Mouse (Mus musculus) embryonic facial prominence, embryonic 10.5 days (tissue): Measurements from ENCODE around the gene Adra2b. TPM values are rescaled to one million over a fixed set of nuclear protein-coding genes. Genes with fewer than 3 reads are reported as not detected.

ENCODE experiments used
- DNase-seq: peaks from one replicate; pipeline ENCODE4 v3.0.0-alpha.2; 2017; ENCODE audit warnings: low spot score
- H3K27ac ChIP-seq: fragments of 300-500 bp; sonication (generic); replicated peaks from 2 replicates; pipeline ENCODE4 v1.5.1; 2016; ENCODE audit warnings: mild to moderate bottlenecking
- H3K27me3 ChIP-seq: fragments of 300-500 bp; sonication (generic); replicated peaks from 2 replicates; pipeline ENCODE4 v1.6.1; 2016; ENCODE audit warnings: low read depth, mild to moderate bottlenecking; ENCODE audit not compliant: poor library complexity, severe bottlenecking
- H3K36me3 ChIP-seq: fragments of 300-500 bp; sonication (generic); replicated peaks from 2 replicates; pipeline ENCODE4 v1.6.1; 2016; ENCODE audit warnings: mild to moderate bottlenecking, moderate library complexity
- H3K4me1 ChIP-seq: fragments of 300-500 bp; sonication (generic); 2 replicates; pipeline ENCODE4 v1.6.1; 2016
- H3K4me3 ChIP-seq: fragments of 300-500 bp; sonication (generic); 2 replicates; pipeline ENCODE4 v1.5.1; 2016; ENCODE audit warnings: mild to moderate bottlenecking, moderate library complexity
- H3K9me3 ChIP-seq: fragments of 300-500 bp; sonication (generic); 2 replicates; pipeline ENCODE4 v1.6.1; 2016; ENCODE audit warnings: mild to moderate bottlenecking
- WGBS: fragments of 180-500 bp; shearing (Covaris S2); methylation state at CpG from one replicate; pipeline ENCODE4 v1.1.7; 2016; 5-methylcytosine and 5-hydroxymethylcytosine counted together
- polyA plus RNA-seq: library from polyadenylated mRNA; unstranded; fragments of >200 nt; fragmentation: Nextera tagmentation; extraction: Ambion mirVana; gene quantifications from 2 replicates; pipeline ENCODE4 v1.2.1, GENCODE M21; 2016

Adra2b gene
- polyA plus RNA-seq: 1.9 and 2.2 TPM in 2 replicates

DNA sequence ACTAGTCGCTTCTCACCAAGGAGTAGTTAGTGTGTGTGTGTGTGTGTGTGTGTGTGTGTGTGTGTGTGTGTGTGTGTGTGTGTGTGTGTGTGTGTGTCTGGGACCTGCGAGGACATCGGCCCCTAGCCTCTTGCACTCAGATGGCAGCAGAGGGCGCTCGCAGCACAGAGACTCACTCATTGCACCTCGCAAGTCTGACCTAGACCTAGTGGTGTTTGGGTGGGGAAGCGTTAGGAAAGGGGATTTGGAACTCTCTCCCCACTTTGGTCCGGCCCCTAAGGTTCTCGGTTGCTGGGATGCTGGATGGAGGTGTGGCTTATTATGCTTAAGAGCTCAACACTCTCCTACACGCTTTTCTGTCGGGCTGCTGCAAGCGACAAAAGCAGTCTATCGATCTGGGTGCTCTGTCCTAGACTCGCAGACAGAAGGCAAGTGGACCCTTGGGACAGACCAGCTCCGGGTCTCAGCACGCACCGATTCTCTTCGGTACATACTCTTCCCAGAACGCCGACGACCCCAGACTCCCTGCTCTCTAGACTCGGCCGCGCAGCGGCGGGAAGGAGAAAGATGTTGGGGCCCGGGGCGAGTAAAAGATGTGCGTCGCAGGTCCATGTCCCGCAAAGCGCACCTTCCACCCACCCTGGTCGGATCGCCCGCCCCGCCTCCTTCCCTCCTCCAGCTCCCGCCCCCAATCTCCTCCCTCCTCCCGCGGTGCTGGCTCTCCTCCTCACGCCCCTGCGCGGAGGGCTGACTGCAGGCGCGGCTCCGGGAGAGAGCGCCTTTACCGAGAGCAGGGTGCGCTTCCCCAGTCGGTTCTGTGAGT is at the start of gene Adra2b:
Adra2b (plus strand) TSS at position 750 of the 823 bp plus-strand sequence.
- Histone ChIP-seq H3K36me3 (no peaks in the 10 kb centered on the region), H3K4me1 (peaks cover 15% of the 10 kb centered on the region), H3K4me3 (peak within 1 kb of the TSS; percentile 56), H3K27me3 (peaks cover 94% of the 10 kb centered on the region), H3K27ac (no peak within 1 kb of the TSS), H3K9me3 (no peaks in the 10 kb centered on the region)
- peak; percentile 86 for DNase-seq
- WGBS: 1% methylated on average over 49 of the region's 49 CpGs

GRCm38 (mm10) chr2:127313878-127314277 is 49.1 kb upstream of the Adra2b start:
- DNase-seq: no peak
- 55% methylated on average over 4 of the region's 4 CpGs for WGBS
- Histone ChIP-seq H3K9me3 (0 out of 2 replicates have a peak, but pooled peaks cover 3% of the 10 kb centered on the region), H3K27me3 (no peaks in the 10 kb centered on the region), H3K27ac (peak overlapping the region; percentile 35; the same call in 1 of the 2 replicates), H3K4me3 (no peak overlapping the region), H3K36me3 (no peaks in the 10 kb centered on the region), H3K4me1 (0 out of 2 replicates have a peak, but pooled peaks cover 5% of the 10 kb centered on the region)

DNA sequence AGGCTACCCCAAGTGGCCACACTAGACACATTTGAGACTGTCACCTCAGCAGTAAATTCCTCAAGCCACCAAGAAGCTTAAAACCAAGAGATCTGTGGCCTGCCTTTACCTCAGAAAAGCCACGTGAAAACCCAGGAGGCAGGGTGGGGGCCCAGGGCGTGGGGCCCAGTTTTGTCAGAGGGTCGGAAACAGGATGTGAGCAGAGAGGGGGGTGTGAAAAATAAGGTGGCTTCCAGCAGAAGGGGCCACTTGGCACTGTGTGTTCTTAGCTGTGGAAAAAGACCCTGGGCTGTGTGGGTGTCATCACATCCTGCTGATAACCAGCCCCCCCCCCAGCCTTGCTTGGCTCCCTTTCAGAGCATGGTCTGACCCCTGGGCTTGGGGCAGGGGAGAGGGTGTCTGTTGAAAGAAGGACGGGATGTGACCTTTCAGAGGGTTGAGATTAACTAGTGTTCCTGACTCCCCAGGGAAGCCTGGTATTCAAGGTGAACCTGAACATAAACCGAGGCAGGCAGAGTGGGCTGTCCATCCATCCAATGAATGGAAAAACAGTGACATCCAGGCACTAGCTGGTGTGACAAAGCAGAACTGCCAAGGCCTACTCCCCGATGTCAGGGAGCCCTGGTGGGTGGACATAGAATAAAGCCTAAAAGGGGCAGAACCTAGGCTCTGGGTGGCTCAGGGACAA is 48.4 kb upstream of the Adra2b start:
- Histone ChIP-seq H3K4me3 (no peak overlapping the region), H3K27me3 (no peaks in the 10 kb centered on the region), H3K9me3 (0 out of 2 replicates have a peak, but pooled peaks cover 3% of the 10 kb centered on the region), H3K36me3 (no peaks in the 10 kb centered on the region), H3K27ac (peak overlapping the region; percentile 35; the same call in 1 of the 2 replicates), H3K4me1 (0 out of 2 replicates have a peak, but pooled peaks cover 5% of the 10 kb centered on the region)
- no peak for DNase-seq
- 73% methylated on average over 6 of the region's 6 CpGs for WGBS

DNA sequence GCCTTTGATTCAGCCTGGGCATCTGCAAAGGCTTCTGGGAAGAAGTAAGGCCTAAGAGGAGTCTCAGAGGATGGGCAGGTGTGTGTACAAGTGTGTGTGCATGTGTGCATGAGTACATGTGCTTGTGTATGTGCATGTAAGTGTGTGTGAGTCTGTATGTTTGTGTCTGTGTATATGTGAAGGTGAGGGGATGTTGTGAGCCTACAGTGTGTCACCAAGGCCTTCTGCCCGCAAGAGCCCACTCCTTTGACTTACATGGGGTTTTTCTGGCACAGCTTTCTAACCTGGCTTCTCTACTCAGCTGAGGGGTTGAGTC is 47.9 kb upstream of the Adra2b start:
- no peaks in the 10 kb centered on the region for H3K27me3 ChIP-seq
- H3K4me1 ChIP-seq: 0 out of 2 replicates have a peak, but pooled peaks cover 5% of the 10 kb centered on the region
- H3K36me3 ChIP-seq: no peaks in the 10 kb centered on the region
- 0 out of 2 replicates have a peak, but pooled peaks cover 3% of the 10 kb centered on the region for H3K9me3 ChIP-seq
- H3K4me3 ChIP-seq: no peak overlapping the region
- 92% methylated on average over 1 of the region's 1 CpGs for WGBS
- no peak for DNase-seq
- H3K27ac ChIP-seq: no peak overlapping the region

DNA sequence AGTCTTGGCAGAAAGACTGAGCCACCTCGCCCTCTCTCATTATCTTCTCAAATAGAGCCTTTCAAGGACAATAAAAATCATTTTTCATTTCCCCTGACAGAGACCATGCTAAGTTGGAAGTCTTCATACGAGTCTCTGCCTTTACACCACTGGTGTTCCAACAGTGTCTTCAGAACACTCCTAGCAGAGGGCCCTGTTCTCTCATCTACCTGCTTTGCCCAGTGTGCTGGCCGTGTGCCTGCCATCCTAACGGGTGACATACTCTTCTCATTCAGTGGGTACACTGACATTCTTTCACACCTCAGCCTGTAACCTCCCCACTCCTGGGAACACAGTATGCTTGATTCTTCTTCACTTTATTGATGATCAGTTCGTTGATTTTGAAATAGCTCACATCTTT is 46.6 kb upstream of the Adra2b start:
- Histone ChIP-seq H3K27me3 (no peaks in the 10 kb centered on the region), H3K4me3 (no peak overlapping the region), H3K36me3 (no peaks in the 10 kb centered on the region), H3K4me1 (0 out of 2 replicates have a peak, but pooled peaks cover 5% of the 10 kb centered on the region), H3K27ac (no peak overlapping the region), H3K9me3 (0 out of 2 replicates have a peak, but pooled peaks cover 3% of the 10 kb centered on the region)
- no peak for DNase-seq
- 82% methylated on average over 5 of the region's 5 CpGs for WGBS

GRCm38 (mm10) chr2:127318136-127318535 is 44.9 kb upstream of the Adra2b start:
- 89% methylated on average over 4 of the region's 4 CpGs for WGBS
- Histone ChIP-seq H3K4me1 (peaks cover 7% of the 10 kb centered on the region), H3K27me3 (no peaks in the 10 kb centered on the region), H3K36me3 (no peaks in the 10 kb centered on the region), H3K9me3 (no peaks in the 10 kb centered on the region), H3K4me3 (no peak overlapping the region), H3K27ac (no peak overlapping the region)
- no peak for DNase-seq

DNA sequence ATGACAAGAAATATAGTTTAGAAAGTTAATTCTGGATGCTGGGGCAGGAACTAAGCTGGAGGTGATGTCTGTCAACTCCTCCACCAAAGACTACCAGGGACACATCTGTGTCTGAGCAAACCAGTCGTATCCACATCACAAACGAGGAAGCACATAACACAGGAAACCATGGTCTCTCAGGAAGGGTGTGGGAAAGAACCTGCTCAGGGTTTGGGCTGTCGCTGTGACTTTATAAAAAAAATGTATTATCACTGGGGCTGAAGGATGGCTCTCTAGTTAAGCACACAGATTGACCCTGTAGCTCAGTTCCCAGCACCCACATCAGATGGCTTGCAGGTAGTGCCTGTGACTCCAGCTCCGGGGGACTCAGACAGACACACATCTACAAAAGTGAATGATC is 43.9 kb upstream of the Adra2b start:
- 74% methylated on average over 4 of the region's 4 CpGs for WGBS
- Histone ChIP-seq H3K36me3 (no peaks in the 10 kb centered on the region), H3K4me3 (no peak overlapping the region), H3K27ac (no peak overlapping the region), H3K27me3 (no peaks in the 10 kb centered on the region), H3K9me3 (no peaks in the 10 kb centered on the region), H3K4me1 (peaks cover 10% of the 10 kb centered on the region)
- DNase-seq: no peak

GRCm38 (mm10) chr2:127322671-127323285 is 40.2 kb upstream of the Adra2b start:
- H3K27me3 ChIP-seq: no peaks in the 10 kb centered on the region
- 75% methylated on average over 6 of the region's 6 CpGs for WGBS
- no peaks in the 10 kb centered on the region for H3K36me3 ChIP-seq
- no peak for DNase-seq
- no peak overlapping the region for H3K27ac ChIP-seq
- H3K4me1 ChIP-seq: peaks cover 9% of the 10 kb centered on the region
- H3K9me3 ChIP-seq: no peaks in the 10 kb centered on the region
- no peak overlapping the region for H3K4me3 ChIP-seq

DNA sequence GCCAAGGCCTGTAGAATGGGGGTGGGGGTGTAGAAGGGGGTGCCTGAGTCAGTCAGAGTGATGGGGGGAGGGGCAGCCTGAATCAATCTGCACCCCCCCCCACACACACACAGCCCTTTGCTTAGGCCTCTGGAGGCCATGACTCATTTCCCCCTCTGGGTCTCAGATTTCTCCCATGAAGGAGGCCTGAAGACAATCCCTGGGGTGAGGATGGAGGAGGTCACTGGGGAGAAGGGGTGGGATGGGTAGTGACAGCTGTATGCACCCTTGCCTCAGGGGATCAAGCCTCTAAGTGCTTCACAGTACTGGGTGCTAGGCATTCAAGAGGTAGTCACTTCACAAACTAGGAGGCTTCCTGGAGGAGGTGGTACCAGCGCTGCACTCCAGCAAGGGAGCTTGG is 39.3 kb upstream of the Adra2b start:
- Histone ChIP-seq H3K27me3 (no peaks in the 10 kb centered on the region), H3K4me1 (peaks cover 15% of the 10 kb centered on the region), H3K27ac (no peak overlapping the region), H3K4me3 (no peak overlapping the region), H3K9me3 (no peaks in the 10 kb centered on the region), H3K36me3 (no peaks in the 10 kb centered on the region)
- WGBS: 75% methylated on average over 1 of the region's 1 CpGs
- no peak for DNase-seq

- H3K27ac ChIP-seq: no peak overlapping the region
- no peaks in the 10 kb centered on the region for H3K9me3 ChIP-seq
- no peaks in the 10 kb centered on the region for H3K36me3 ChIP-seq
- H3K27me3 ChIP-seq: no peaks in the 10 kb centered on the region
- WGBS: 80% methylated on average over 7 of the region's 7 CpGs
- DNase-seq: no peak
- H3K4me1 ChIP-seq: peaks cover 17% of the 10 kb centered on the region
- no peak overlapping the region for H3K4me3 ChIP-seq
Measured at GRCm38 (mm10) chr2:127324456-127324855, 38.6 kb upstream of the Adra2b start.

DNA sequence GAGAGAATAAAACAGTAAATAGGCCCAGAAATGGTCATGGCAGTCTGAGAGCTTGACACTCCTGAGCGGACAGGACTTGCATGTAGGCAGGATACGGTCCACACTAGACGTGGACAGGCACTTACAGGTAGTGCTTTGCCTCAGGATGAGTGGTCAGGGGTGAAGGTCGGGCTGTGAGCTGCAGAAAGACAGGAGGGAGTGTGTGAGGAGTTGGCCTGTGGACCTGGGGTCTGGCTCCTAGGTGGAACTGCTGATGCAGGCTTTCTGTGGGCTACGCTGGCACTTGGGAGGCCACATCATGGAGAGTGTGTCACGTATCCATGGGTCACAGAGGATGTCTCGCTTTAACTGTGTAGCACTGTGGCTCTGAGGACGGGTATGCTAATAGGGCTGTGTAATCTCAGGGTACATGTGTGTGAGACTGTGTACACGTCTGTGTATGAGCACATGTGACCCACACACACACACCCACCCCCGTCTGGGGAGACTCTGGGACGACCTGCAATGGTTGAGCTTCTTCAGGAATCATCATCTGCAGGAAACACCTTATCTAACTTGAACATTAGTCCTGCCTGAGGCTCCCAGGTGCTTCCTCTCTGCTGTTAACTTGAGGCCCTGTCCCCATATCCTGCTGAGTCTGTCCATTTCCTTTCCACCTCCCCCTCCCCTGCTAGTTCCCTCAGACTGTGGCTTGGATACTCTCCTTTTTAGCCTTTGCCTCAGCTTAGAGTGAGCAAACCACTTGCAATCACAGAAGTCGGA is 34.7 kb upstream of the Adra2b start:
- Histone ChIP-seq H3K4me3 (no peak overlapping the region), H3K27ac (peak overlapping the region; percentile 51; the same call in 1 of the 2 replicates), H3K36me3 (no peaks in the 10 kb centered on the region), H3K27me3 (peaks cover 3% of the 10 kb centered on the region), H3K9me3 (no peaks in the 10 kb centered on the region), H3K4me1 (peaks cover 16% of the 10 kb centered on the region)
- 76% methylated on average over 12 of the region's 12 CpGs for WGBS
- no peak for DNase-seq
